Comparison of ENCODE assay signal across 8 mouse cellular contexts in genomic region chr5:109844753-109845186, GRCm38 (mm10).
DNase-seq lines count a peak whose midpoint lies in the region; ATAC-seq and TF ChIP-seq lines count a peak whose summit lies in the region.

No protein-coding gene starts in this region.

- TF ChIP-seq POLR2A in kidney, adult 2 months (IDR thresholded peaks at IDR 0.05; ENCODE audit: low read depth, low read length) = no peak
- no peak for TF ChIP-seq POLR2A in olfactory bulb, adult 2 months (IDR thresholded peaks at IDR 0.05; ENCODE audit: insufficient read depth, low read depth, low read length)

- H3K9me3 ChIP-seq in lung, embryonic 16.5 days (ENCODE audit: control insufficient read depth, low read length) = no peaks in the 10 kb centered on the region

- TF ChIP-seq CTCF in kidney, adult 2 months (conservative IDR thresholded peaks at IDR 0.05; ENCODE audit: insufficient read depth, insufficient read length, low read depth, low read length) = no peak
- TF ChIP-seq CTCF in olfactory bulb, adult 2 months (IDR thresholded peaks at IDR 0.05; ENCODE audit: insufficient read depth, low read depth, low read length) = no peak

- peak overlapping the region; percentile 56 for H3K9ac ChIP-seq in lung, embryonic 16.5 days (ENCODE audit: low read length)

- 8% methylated on average over 15 of the region's 15 CpGs for WGBS in kidney, adult 2 months
- WGBS in lung, embryonic 16.5 days = 1% methylated on average over 15 of the region's 15 CpGs
- WGBS in olfactory bulb, adult 2 months = 19% methylated on average over 15 of the region's 15 CpGs

- H3K27me3 ChIP-seq in kidney, adult 2 months (replicated peaks; ENCODE audit: control insufficient read depth, insufficient read depth, low read length) = no peaks in the 10 kb centered on the region
- no peaks in the 10 kb centered on the region for H3K27me3 ChIP-seq in lung, embryonic 16.5 days (ENCODE audit: control insufficient read depth, insufficient read depth, low read depth, low read length)

- no peaks in the 10 kb centered on the region for H3K4me1 ChIP-seq in kidney, adult 2 months (ENCODE audit: control insufficient read depth, insufficient read depth, low read length)
- no peaks in the 10 kb centered on the region for H3K4me1 ChIP-seq in lung, embryonic 16.5 days (replicated peaks; ENCODE audit: control insufficient read depth, insufficient read depth, low read length)
- H3K4me1 ChIP-seq in olfactory bulb, adult 2 months (ENCODE audit: control insufficient read depth, insufficient read depth, low read length) = peaks cover 4% of the 10 kb centered on the region; the same call in 1 of the 2 replicates

- no peak overlapping the region for H3K27ac ChIP-seq in kidney, adult 2 months (ENCODE audit: insufficient read depth, low read depth, low read length)
- H3K27ac ChIP-seq in lung, embryonic 16.5 days (ENCODE audit: low read length) = no peak overlapping the region
- H3K27ac ChIP-seq in olfactory bulb, adult 2 months (ENCODE audit: insufficient read depth, low read depth, low read length) = no peak overlapping the region

- ATAC-seq in common myeloid progenitor, adult 5-6 weeks (replicated peaks; ENCODE audit: low read depth, poor library complexity, severe bottlenecking) = peak; percentile 99
- peak; percentile 92 for ATAC-seq in lung, embryonic 16.5 days (ENCODE audit: low read depth)
- no peak for ATAC-seq in cerebellum, adult (ENCODE audit: insufficient number of reproducible peaks, low FRiP score, low TSS enrichment)

- peak; percentile 96 for DNase-seq in R1 (ENCODE audit: low read depth, low spot score)
- peak; percentile 19 for DNase-seq in heart, adult 8-10 months (ENCODE audit: low spot score)
- peak; percentile 55 for DNase-seq in kidney, adult 2 months
- peak; percentile 29 for DNase-seq in urinary bladder, adult 2 months (ENCODE audit: low spot score)

- no peaks in the 10 kb centered on the region for H3K36me3 ChIP-seq in kidney, adult 2 months (ENCODE audit: control insufficient read depth, insufficient read depth, low read length)
- no peaks in the 10 kb centered on the region for H3K36me3 ChIP-seq in lung, embryonic 16.5 days (ENCODE audit: control insufficient read depth, insufficient read depth, low read length)

- H3K4me2 ChIP-seq in lung, embryonic 16.5 days (ENCODE audit: low read depth, low read length) = peak overlapping the region; percentile 55

- peak overlapping the region; percentile 78 for H3K4me3 ChIP-seq in kidney, adult 2 months (ENCODE audit: insufficient read depth, low read depth, low read length)
- H3K4me3 ChIP-seq in lung, embryonic 16.5 days (ENCODE audit: low read length) = peak overlapping the region; percentile 49
- peak overlapping the region; percentile 45 for H3K4me3 ChIP-seq in olfactory bulb, adult 2 months (ENCODE audit: insufficient read depth, low read depth, low read length)

Comparison
In these comparisons a context has a peak if more than half of its experiments do, and no peak if none do; other contexts are left out.
1. DNase-seq: peak in every context shown above with its lines; median percentile 96 in R1; 55 in kidney, adult 2 months; 29 in urinary bladder, adult 2 months; 19 in heart, adult 8-10 months.